Mouse (Mus musculus): Measurements from ENCODE around the gene Cox10. TPM values are rescaled to one million over a fixed set of nuclear protein-coding genes. Genes with fewer than 3 reads are reported as not detected.

The Cox10 gene
- polyA plus RNA-seq, 1 experiment from 2014 or later = 28.1 TPM

DNA sequence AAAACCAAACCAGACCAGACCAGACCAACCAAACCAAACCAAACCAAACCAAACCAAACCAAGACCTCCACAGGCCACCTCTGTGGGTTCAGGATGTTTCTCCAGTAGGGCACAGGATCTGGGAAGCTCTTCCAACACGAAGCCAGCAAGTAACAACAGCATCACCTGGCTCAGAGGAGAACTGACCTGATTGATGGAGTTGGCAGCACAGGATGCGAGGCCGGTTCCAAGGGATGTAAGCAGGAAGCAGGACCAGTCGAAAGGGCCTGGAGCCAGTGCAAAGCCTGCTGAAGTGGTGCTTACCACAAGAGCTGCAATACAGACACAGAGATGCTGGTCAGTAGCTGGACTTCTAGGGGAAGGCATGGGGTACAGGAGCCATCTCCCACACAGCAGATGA is 34.2 kb downstream of the Cox10 start:
- H3K4me2 ChIP-seq = no peak overlapping the region
- 0 out of 2 replicates have a peak, but pooled peaks cover 5% of the 10 kb centered on the region for H3K4me1 ChIP-seq
- no peak for ATAC-seq (ENCODE audit: insufficient number of reproducible peaks, insufficient read depth, low FRiP score, low TSS enrichment, low read depth)
- H3K27me3 ChIP-seq = no peaks in the 10 kb centered on the region
- H3K9me3 ChIP-seq = no peaks in the 10 kb centered on the region
- peaks cover 19% of the 10 kb centered on the region; the same call in 1 of the 2 replicates for H3K36me3 ChIP-seq
- 91% methylated on average over 4 of the region's 4 CpGs for WGBS
- no peak overlapping the region for H3K9ac ChIP-seq
- H3K27ac ChIP-seq = no peak overlapping the region
- H3K4me3 ChIP-seq = no peak overlapping the region

DNA sequence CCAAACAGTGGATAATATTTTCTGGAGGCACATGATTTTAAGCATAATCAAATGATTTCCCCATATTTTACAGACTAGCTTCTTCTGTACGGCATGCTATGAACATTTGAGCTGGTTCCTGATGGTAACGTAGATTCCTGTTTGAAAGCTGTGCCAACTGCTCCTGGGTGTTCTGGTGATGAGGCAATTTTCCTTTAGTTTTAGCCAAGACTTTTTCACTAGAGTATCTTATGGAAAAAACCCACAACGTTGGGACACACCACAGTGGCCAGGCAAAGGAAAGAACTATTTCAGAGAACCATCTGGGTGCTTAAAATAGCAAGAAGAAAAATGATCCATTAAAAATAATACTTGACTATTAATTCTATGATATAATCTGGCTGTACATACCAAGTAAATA is 35.2 kb downstream of the Cox10 start:
- H3K36me3 ChIP-seq = peaks cover 19% of the 10 kb centered on the region; the same call in 1 of the 2 replicates
- no peak overlapping the region for H3K27ac ChIP-seq
- no peaks in the 10 kb centered on the region for H3K27me3 ChIP-seq
- H3K4me2 ChIP-seq = no peak overlapping the region
- no peak overlapping the region for H3K4me3 ChIP-seq
- H3K9ac ChIP-seq = no peak overlapping the region
- no peaks in the 10 kb centered on the region for H3K9me3 ChIP-seq
- 71% methylated on average over 3 of the region's 3 CpGs for WGBS
- H3K4me1 ChIP-seq = 0 out of 2 replicates have a peak, but pooled peaks cover 8% of the 10 kb centered on the region
- no peak for ATAC-seq (ENCODE audit: insufficient number of reproducible peaks, insufficient read depth, low FRiP score, low TSS enrichment, low read depth)

DNA sequence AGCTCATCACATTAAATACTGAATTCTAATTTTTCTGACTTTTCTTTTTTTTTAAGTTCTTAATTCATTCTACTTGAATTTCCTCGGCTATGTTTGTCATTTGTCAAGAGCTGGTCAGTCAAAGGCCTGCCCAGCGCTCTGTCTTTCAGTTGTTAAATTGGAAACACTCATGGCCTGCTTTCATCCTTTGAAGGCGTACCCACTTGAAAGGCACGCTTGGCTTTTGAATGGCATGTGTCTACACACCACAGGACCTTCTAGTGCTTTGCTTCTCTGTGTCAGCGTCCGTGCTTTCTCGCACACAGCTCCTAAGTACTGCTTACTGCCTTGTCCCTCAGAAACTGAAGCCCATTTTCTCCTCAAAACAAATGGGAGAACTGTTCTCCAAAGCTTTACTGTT is 38.0 kb downstream of the Cox10 start:
- no peak for ATAC-seq (ENCODE audit: insufficient number of reproducible peaks, insufficient read depth, low FRiP score, low TSS enrichment, low read depth)
- H3K4me3 ChIP-seq = no peak overlapping the region
- H3K4me2 ChIP-seq = no peak overlapping the region
- peaks cover 17% of the 10 kb centered on the region; the same call in 1 of the 2 replicates for H3K4me1 ChIP-seq
- no peaks in the 10 kb centered on the region for H3K27me3 ChIP-seq
- H3K27ac ChIP-seq = no peak overlapping the region
- 33% methylated on average over 7 of the region's 7 CpGs for WGBS
- H3K9ac ChIP-seq = 0 out of 2 replicates have a peak overlapping the region, but pooled peaks have one; percentile 21
- no peaks in the 10 kb centered on the region for H3K9me3 ChIP-seq
- peaks cover 11% of the 10 kb centered on the region; the same call in 1 of the 2 replicates for H3K36me3 ChIP-seq

DNA sequence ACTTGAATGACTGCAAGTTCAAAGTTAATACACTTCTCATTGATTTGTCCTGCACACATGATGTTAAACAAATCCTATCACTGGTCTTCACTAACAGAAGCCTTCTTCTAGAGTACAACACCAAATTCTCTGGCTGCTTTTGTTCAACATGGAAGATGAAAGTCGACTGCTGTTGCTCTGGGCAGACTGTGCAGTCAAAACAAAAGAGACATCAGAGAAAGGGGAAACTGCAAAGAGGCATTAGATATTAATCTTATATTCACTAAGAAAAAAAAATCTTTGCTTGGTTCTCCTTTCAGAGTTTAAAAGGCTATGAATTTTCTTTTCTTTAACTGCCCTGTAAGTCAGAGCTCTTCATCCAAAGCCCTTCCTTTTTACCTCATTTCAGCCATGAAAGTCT is 39.7 kb downstream of the Cox10 start:
- H3K27ac ChIP-seq = no peak overlapping the region
- no peaks in the 10 kb centered on the region for H3K36me3 ChIP-seq
- WGBS = 34% methylated on average over 1 of the region's 1 CpGs
- H3K9me3 ChIP-seq = no peaks in the 10 kb centered on the region
- H3K4me2 ChIP-seq = no peak overlapping the region
- no peaks in the 10 kb centered on the region for H3K27me3 ChIP-seq
- H3K4me3 ChIP-seq = no peak overlapping the region
- no peak overlapping the region for H3K9ac ChIP-seq
- peaks cover 19% of the 10 kb centered on the region; the same call in 1 of the 2 replicates for H3K4me1 ChIP-seq
- no peak for ATAC-seq (ENCODE audit: insufficient number of reproducible peaks, insufficient read depth, low FRiP score, low TSS enrichment, low read depth)

DNA sequence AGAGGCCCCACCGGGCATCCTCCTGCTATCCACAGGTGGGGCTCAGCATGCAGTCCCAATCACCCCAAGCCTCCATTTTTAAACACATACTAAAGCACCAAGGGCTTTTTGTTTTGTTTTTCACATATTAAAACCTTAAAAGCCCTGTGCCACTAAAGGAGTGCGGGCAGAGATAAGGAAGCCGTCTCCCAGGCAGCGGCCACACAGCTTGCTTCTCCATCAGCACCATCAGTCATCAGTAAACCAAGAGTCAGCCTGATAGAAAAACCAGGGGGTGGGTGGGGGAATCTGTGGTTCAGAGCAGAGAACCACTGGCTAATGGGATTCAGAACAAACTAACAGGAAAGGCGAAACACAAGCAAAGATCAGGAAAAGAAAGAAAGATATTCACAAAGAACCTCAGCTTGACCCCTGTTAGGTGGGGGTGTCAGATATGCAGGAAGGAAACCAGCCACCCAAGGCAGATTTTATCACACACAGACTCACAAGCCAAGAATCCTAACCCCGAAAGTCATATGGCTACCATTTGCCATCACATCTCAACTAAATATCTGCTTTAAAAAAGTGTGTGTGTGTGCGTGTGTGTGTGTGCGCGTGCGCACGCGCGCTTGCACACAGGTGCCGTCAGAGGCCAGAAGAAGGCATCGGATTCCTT is 41.7 kb downstream of the Cox10 start:
- no peak overlapping the region for H3K9ac ChIP-seq
- peaks cover 22% of the 10 kb centered on the region; the same call in 1 of the 2 replicates for H3K4me1 ChIP-seq
- no peak overlapping the region for H3K4me3 ChIP-seq
- no peak overlapping the region for H3K4me2 ChIP-seq
- H3K36me3 ChIP-seq = no peaks in the 10 kb centered on the region
- no peaks in the 10 kb centered on the region for H3K27me3 ChIP-seq
- WGBS = 62% methylated on average over 15 of the region's 15 CpGs
- H3K27ac ChIP-seq = no peak overlapping the region
- no peaks in the 10 kb centered on the region for H3K9me3 ChIP-seq
- no peak for ATAC-seq (ENCODE audit: insufficient number of reproducible peaks, insufficient read depth, low FRiP score, low TSS enrichment, low read depth)

DNA sequence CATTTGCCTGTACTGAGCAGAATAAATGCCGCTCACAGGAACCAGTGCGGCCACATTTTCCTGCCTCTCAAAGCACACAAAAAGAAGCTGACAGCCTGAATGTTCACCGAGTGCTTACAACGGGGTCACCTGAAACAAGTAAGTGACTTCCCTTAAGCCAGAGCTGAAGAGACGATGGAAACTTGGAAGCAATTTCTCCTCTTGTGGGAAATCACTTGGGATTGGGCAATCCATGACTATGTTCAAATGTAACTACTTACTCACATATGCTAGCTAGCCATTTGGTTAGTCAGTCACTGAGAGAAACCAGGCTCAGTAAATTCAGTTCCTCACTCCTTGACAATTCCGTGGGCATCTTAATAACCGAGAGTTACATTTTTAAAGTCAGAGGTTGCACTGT is 43.0 kb downstream of the Cox10 start:
- H3K4me3 ChIP-seq = no peak overlapping the region
- no peaks in the 10 kb centered on the region for H3K9me3 ChIP-seq
- H3K4me1 ChIP-seq = peaks cover 21% of the 10 kb centered on the region; the same call in 1 of the 2 replicates
- H3K27ac ChIP-seq = no peak overlapping the region
- H3K27me3 ChIP-seq = no peaks in the 10 kb centered on the region
- WGBS = 81% methylated on average over 7 of the region's 7 CpGs
- H3K4me2 ChIP-seq = no peak overlapping the region
- no peak overlapping the region for H3K9ac ChIP-seq
- no peak for ATAC-seq (ENCODE audit: insufficient number of reproducible peaks, insufficient read depth, low FRiP score, low TSS enrichment, low read depth)
- no peaks in the 10 kb centered on the region for H3K36me3 ChIP-seq

DNA sequence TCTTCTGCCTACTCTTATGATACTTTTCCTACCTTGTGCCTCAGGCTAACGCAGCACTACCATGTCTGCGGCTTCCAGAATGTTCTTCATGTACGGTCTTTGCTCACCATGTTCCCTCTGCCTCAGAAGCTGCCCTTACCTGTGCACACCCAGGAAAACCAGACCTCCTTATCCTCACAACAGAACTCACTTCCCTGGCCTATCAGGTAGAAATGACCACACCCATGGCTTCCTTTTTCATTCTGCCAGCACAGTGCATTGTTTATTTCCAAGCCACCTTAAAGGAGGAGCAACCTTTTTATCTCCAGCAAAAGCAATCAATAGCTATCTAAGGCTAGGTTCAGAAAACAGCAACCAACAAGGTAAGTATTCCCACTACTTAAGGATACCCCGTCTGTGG is 43.6 kb downstream of the Cox10 start:
- Histone ChIP-seq H3K4me1 (peaks cover 19% of the 10 kb centered on the region; the same call in 1 of the 2 replicates), H3K4me2 (no peak overlapping the region), H3K9ac (no peak overlapping the region), H3K27ac (no peak overlapping the region), H3K27me3 (no peaks in the 10 kb centered on the region), H3K9me3 (no peaks in the 10 kb centered on the region), H3K36me3 (no peaks in the 10 kb centered on the region), H3K4me3 (no peak overlapping the region)
- 92% methylated on average over 4 of the region's 4 CpGs for WGBS
- ATAC-seq (ENCODE audit: insufficient number of reproducible peaks, insufficient read depth, low FRiP score, low TSS enrichment, low read depth) = no peak

DNA sequence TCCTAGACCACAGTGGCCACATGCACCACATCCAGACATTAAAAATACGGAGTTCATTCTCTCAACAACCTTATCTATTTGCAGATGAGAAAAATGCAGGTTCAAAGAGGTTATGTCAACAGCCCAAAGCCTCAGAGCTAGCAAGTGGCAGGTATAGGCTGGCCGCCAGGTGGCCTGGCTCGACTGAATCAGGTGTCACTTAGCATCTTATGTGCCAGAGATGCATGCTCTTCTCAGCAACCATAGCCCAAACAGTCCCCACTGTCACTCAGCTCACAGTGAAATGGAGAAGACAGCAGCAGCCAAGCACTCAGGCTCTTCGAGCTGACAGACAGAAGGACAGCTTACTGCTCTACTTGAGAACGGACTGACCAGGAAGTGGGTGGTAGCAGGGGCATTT is 44.6 kb downstream of the Cox10 start:
- no peak overlapping the region for H3K4me2 ChIP-seq
- 68% methylated on average over 5 of the region's 5 CpGs for WGBS
- peaks cover 19% of the 10 kb centered on the region; the same call in 1 of the 2 replicates for H3K4me1 ChIP-seq
- H3K9me3 ChIP-seq = no peaks in the 10 kb centered on the region
- no peak overlapping the region for H3K9ac ChIP-seq
- no peak for ATAC-seq (ENCODE audit: insufficient number of reproducible peaks, insufficient read depth, low FRiP score, low TSS enrichment, low read depth)
- H3K27ac ChIP-seq = no peak overlapping the region
- no peak overlapping the region for H3K4me3 ChIP-seq
- no peaks in the 10 kb centered on the region for H3K27me3 ChIP-seq
- H3K36me3 ChIP-seq = no peaks in the 10 kb centered on the region

DNA sequence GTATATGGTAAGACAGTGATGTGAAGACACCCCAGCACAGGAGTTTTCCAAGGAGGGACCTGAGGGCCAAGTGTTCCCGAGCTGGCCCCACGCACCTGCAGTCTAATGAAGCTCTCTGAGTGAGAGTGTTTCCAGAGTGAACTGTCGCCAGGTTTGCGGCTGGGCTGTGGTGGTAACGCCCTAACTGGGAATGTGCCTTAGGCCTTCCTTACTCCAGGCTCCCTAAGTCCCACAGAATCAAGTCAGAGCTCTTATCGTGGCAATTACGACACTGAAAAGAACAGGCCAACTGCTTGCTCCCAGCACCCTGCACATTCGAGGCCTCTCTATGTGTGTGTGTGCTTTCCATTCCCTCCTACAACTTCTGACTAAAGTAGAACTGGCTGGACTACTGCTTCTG is 51.8 kb downstream of the Cox10 start:
- H3K4me2 ChIP-seq = no peak overlapping the region
- H3K9me3 ChIP-seq = no peaks in the 10 kb centered on the region
- H3K4me3 ChIP-seq = no peak overlapping the region
- H3K36me3 ChIP-seq = no peaks in the 10 kb centered on the region
- 58% methylated on average over 8 of the region's 8 CpGs for WGBS
- no peak overlapping the region for H3K9ac ChIP-seq
- H3K4me1 ChIP-seq = peaks cover 40% of the 10 kb centered on the region
- no peak for ATAC-seq (ENCODE audit: insufficient number of reproducible peaks, insufficient read depth, low FRiP score, low TSS enrichment, low read depth)
- H3K27me3 ChIP-seq = peaks cover 7% of the 10 kb centered on the region
- no peak overlapping the region for H3K27ac ChIP-seq

DNA sequence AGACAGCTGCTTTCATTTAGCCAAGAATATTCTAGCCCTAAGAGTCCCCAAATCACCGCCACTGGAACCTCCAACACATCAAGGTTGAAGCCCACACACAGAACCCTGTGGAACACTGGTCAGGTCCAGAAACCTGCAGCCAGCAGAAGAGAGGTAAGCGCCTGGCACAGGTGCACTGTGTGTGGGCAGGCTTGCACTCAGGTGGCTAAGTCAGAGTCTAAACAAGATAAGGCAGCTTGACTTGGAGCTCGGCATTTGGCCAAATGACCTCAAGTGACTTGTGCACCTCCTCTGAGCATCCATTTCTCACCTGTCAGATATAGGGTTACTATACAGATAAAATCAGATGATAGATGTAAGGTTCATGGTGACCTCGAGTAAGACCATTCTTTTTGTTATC is 53.4 kb downstream of the Cox10 start:
- 61% methylated on average over 4 of the region's 4 CpGs for WGBS

DNA sequence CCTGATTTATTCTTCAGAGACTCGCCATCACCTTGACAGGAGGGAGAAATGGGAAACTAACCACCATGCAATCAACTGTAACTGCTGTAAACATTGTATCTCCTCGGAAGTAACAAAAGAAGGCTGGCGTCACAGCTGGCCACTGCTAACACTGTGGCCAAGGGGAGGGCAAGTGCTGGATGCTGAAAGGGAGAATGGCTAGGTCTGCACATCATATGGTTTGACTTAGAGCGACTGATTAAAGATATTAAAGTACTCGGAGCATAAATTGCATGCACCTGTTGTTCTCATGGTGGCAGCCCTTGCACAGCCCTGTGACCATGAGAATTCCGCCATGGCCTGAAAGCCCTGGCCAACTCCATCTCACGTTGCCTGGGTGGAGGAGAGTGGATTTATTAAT is 54.7 kb downstream of the Cox10 start:
- Histone ChIP-seq H3K4me2 (no peak overlapping the region), H3K36me3 (no peaks in the 10 kb centered on the region), H3K9me3 (no peaks in the 10 kb centered on the region), H3K9ac (no peak overlapping the region), H3K27ac (no peak overlapping the region), H3K4me1 (peaks cover 40% of the 10 kb centered on the region), H3K27me3 (peaks cover 7% of the 10 kb centered on the region), H3K4me3 (no peak overlapping the region)
- WGBS = 31% methylated on average over 7 of the region's 7 CpGs
- no peak for ATAC-seq (ENCODE audit: insufficient number of reproducible peaks, insufficient read depth, low FRiP score, low TSS enrichment, low read depth)

More for the DNA sequence above, 53.4 kb downstream of the Cox10 start:
- Histone ChIP-seq H3K4me3 (no peak overlapping the region), H3K4me1 (peaks cover 40% of the 10 kb centered on the region), H3K27me3 (peaks cover 7% of the 10 kb centered on the region), H3K9me3 (no peaks in the 10 kb centered on the region), H3K36me3 (no peaks in the 10 kb centered on the region), H3K9ac (no peak overlapping the region), H3K4me2 (no peak overlapping the region), H3K27ac (no peak overlapping the region)
- ATAC-seq (ENCODE audit: insufficient number of reproducible peaks, insufficient read depth, low FRiP score, low TSS enrichment, low read depth) = no peak

DNA sequence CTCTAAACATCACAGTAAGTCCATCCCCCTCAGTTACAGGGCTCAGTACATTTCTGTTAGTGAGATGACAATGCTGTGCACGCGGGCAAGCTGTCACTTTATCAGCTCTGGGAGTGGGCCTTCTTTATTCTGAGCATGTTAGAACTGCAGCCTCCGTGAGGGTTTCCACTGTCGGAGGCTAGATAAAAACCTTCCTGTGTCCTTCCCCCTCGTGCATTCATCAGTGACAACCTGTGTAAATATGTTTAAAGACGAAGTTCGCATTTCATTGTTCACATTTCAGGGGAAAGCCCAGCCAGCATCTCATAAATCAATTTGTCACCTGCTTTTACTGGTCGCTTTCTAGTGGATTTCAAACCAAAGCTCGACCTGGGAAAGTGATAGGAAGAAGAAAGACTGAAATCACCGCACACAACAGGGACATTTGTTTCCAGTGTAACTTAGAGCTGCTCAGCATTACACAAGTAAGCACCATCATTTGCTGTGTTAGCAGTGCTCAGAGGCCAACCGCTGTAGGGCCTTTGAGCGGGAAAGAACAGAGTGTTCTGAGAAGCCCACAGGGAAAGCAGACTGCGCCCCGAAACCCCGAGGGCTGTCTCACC is 55.8 kb downstream of the Cox10 start:
- H3K4me2 ChIP-seq = no peak overlapping the region
- peaks cover 7% of the 10 kb centered on the region for H3K27me3 ChIP-seq
- no peak overlapping the region for H3K4me3 ChIP-seq
- WGBS = 47% methylated on average over 15 of the region's 15 CpGs
- no peak overlapping the region for H3K27ac ChIP-seq
- H3K9ac ChIP-seq = no peak overlapping the region
- peaks cover 40% of the 10 kb centered on the region for H3K4me1 ChIP-seq
- no peaks in the 10 kb centered on the region for H3K9me3 ChIP-seq
- ATAC-seq (ENCODE audit: insufficient number of reproducible peaks, insufficient read depth, low FRiP score, low TSS enrichment, low read depth) = no peak
- no peaks in the 10 kb centered on the region for H3K36me3 ChIP-seq

Measured in embryonic facial prominence, embryonic 13.5 days (tissue).